Mouse (Mus musculus) MEL (cell line): ENCODE data around the gene Strc.

ENCODE experiments used
- CTCF ChIP-seq, 3 experiments: IDR thresholded peaks in 2 of 3; conservative IDR thresholded peaks in 1 of 3; 2 replicates each; pipeline ENCODE4 v1.5.1; 2011 to 2012; ENCODE audit warnings: low read length in 3 of 3, low read depth in 2 of 3, mild to moderate bottlenecking in 2 of 3, improper control_type of control experiment in 1 of 3, inconsistent platforms in 1 of 3, mixed read lengths in 1 of 3, moderate library complexity in 1 of 3; ENCODE audit not compliant: control insufficient read depth in 1 of 3, insufficient read depth in 1 of 3, poor library complexity in 1 of 3, severe bottlenecking in 1 of 3
- MAFK ChIP-seq: IDR thresholded peaks from 2 replicates; pipeline ENCODE4 v1.6.1; 2011; ENCODE audit warnings: low read depth, mild to moderate bottlenecking, low read length, improper control_type of control experiment, borderline replicate concordance
- MAX ChIP-seq: IDR thresholded peaks from 2 replicates; pipeline ENCODE4 v1.6.1; 2011; ENCODE audit warnings: low read length, improper control_type of control experiment
- POLR2AphosphoS5 ChIP-seq: IDR thresholded peaks from 2 replicates; pipeline ENCODE4 v1.6.1; 2012; ENCODE audit warnings: low read depth, borderline replicate concordance, mild to moderate bottlenecking, inconsistent platforms, low read length, moderate library complexity, mixed read lengths

DNA sequence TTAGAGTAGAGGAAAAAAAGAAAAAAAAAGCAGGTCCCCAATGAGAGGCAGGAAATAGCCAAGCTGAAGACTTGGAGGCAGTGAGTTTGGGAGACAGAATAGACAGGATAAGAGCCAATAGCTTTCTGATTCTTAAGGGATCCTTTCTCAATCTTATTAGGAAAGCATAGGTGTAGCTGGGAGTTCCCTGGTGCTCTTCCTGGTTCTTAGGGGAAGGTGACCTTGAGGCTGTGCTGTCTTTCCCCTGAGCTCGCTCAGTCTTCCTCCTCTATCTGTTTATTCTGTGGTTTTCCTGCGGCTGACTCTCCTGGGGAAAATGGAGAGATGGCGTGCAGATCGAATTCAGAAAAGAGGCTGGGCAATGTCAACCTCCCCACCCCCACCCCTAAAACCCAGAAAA is 29.0 kb downstream of the Strc start:
- TF ChIP-seq MAX, result no peak
- no peak for TF ChIP-seq CTCF (IDR thresholded peaks at IDR 0.05 in 2 of 3, conservative IDR thresholded peaks at IDR 0.05 in 1 of 3; ENCODE audit: control insufficient read depth in 1 of 3, insufficient read depth in 1 of 3, low read depth in 2 of 3, low read length in 3 of 3, poor library complexity in 1 of 3, severe bottlenecking in 1 of 3)
- no peak for TF ChIP-seq POLR2AphosphoS5
- no peak for TF ChIP-seq MAFK
